Mouse (Mus musculus) central nervous system, embryonic 18 days (tissue): ENCODE data around the gene 9530053A07Rik. TPM values are rescaled to one million over a fixed set of nuclear protein-coding genes. Genes with fewer than 3 reads are reported as not detected.

Source experiments
- polyA plus RNA-seq: library from polyadenylated mRNA; depleted of rRNA; stranded (reverse); fragments of >200 nt; gene quantifications from 2 replicates; pipeline ENCODE4 v1.2.3, GENCODE M21; 2012; rRNA removed

The 9530053A07Rik gene
- 0.03 TPM in 2 replicates for polyA plus RNA-seq

DNA sequence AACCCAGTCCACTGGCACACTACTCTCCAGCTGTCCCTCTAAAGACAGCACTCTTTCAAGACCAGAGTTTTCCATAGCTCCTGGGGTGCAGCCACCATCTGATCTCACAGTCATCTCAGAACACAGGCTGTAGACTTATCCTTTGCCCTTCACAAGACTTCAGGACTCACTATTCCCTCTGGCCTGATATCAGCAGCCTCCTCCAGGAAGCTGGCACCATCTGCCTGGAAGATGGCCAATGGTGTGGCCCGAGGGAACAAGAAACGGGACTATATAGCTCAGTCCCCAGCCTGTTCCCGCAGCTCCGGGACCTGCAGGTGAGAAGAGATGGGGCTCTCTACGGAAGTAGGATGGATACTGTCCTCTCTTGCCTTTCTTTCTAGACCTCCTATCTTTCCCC, at the start of gene 9530053A07Rik:
Gene 9530053A07Rik, plus strand, starts transcription at position 301 of the 400 bp plus-strand sequence.

DNA sequence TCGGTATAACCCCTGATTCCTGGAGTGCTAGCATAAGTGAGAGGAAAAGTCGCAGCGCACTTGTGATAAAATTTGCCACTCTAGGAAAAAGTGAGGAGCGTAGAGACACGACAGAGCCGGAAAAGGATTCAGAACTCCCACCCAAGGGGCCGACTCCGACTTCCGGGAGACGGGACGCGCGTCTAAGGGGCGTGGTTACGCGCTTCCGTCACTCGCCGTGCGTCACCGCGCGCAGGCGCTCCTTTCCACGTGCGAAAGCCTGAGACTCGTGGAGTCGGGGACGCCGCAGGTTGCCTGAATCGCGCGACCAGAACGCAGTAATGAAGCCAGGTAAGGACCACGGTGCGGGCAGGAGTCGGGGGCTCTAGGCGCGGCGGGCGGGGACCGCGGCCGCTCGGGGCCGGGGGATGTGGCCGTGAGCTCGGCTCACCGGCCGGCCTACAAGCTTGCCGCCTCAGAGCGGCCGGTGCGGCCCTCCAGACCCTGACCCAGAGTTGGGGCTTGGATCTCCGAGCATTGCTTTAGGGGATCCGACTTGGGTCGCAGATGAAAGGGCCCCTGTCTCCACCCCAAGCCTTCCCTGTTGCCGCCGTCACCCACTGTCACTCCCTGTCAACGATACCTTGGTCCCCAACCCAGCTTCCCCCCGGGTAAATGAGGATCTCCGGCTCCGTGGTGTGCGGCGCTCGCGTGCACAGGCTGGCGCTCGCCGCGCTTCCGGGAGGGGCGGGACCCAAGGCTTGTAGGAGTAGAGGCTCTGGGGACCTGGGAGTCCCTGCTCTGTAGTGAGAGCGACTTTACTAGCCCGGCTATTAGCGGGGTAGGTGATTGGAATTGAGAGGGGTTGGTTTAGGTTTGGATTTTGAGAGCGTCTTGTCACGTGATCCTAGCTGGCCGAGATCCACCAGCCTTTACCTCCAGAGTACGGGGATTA, 40.5 kb downstream of the 9530053A07Rik start, which contains the start of gene Fbl:
Gene Fbl, plus strand, starts transcription at position 222 of the 934 bp plus-strand sequence.

DNA sequence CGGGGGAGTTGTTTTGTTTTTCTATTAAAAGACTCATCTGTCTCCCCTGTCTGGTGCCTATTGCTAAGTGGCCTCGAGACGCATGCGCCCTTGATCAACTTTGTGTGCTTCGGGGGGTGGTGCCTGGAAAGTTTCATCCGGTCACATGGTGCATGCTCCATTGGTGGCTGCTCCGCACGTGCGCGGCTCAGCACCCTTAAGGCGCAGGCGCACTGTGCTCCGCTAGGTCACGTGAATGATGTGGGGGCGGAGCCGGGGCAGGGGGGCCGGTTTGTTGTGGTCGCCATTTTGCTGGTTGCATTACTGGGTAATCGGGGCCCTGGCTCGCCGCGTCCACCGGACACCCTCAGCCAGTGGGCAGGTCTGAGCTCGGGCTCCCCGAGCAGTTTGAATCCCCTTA, 50.0 kb downstream of the 9530053A07Rik start, which contains the start of gene Dyrk1b:
Gene Dyrk1b, plus strand, starts transcription at position 242 of the 400 bp plus-strand sequence.

Other genes with a start within 250 kb of the 9530053A07Rik start
- gene Zfp974, start 200.0 kb upstream of the 9530053A07Rik start, polyA plus RNA-seq: 8.6 and 9.4 TPM in 2 replicates
- gene Zfp780b, start 150.3 kb upstream of the 9530053A07Rik start, polyA plus RNA-seq: 9.6 and 10.5 TPM in 2 replicates
- gene Zfp850, start 115.4 kb upstream of the 9530053A07Rik start, polyA plus RNA-seq: 3.4 and 4.5 TPM in 2 replicates
- 228 and 235 TPM in 2 replicates for gene Psmc4, start 79.4 kb upstream of the 9530053A07Rik start, polyA plus RNA-seq
- 0.43 and 0.49 TPM in 2 replicates for gene Fcgbp, start 58.2 kb upstream of the 9530053A07Rik start, polyA plus RNA-seq
- gene Fbl, start 40.2 kb downstream of the 9530053A07Rik start, polyA plus RNA-seq: 203 and 219 TPM in 2 replicates
- 24.1 and 28.7 TPM in 2 replicates for gene Dyrk1b, start 50.0 kb downstream of the 9530053A07Rik start, polyA plus RNA-seq
- 78.5 and 79.8 TPM in 2 replicates for gene Eid2, start 138.4 kb downstream of the 9530053A07Rik start, polyA plus RNA-seq
- 46.2 and 47.3 TPM in 2 replicates for gene Eid2b, start 148.3 kb downstream of the 9530053A07Rik start, polyA plus RNA-seq
- 1.9 and 2.3 TPM in 2 replicates for gene Selenov, start 161.7 kb downstream of the 9530053A07Rik start, polyA plus RNA-seq
- 13.5 and 13.6 TPM in 2 replicates for gene Dll3, start 172.8 kb downstream of the 9530053A07Rik start, polyA plus RNA-seq
- gene Timm50, start 182.6 kb downstream of the 9530053A07Rik start, polyA plus RNA-seq: 87.3 and 91.7 TPM in 2 replicates
- 98.1 and 101 TPM in 2 replicates for gene Supt5, start 209.3 kb downstream of the 9530053A07Rik start, polyA plus RNA-seq
- 1,114 and 1,140 TPM in 2 replicates for gene Rps16, start 221.2 kb downstream of the 9530053A07Rik start, polyA plus RNA-seq
- gene Plekhg2, start 243.1 kb downstream of the 9530053A07Rik start, polyA plus RNA-seq: 13.5 and 19.5 TPM in 2 replicates